Mouse (Mus musculus) thymus, adult 2 months (tissue): Measurements from ENCODE around the gene Siah3. TPM values are rescaled to one million over a fixed set of nuclear protein-coding genes. Genes with fewer than 3 reads are reported as not detected.

Experiments used
- DNase-seq: peaks from one replicate; pipeline ENCODE4 v3.0.0; 2021
- H3K27ac ChIP-seq: fragments of 200-500 bp; 2 replicates; pipeline ENCODE4 v1.5.1; 2012; ENCODE audit warnings: low read length, control low read depth; ENCODE audit not compliant: control insufficient read depth, insufficient read depth
- H3K27me3 ChIP-seq: fragments of 200-500 bp; 2 replicates; pipeline ENCODE4 v1.6.1; 2012; ENCODE audit warnings: mild to moderate bottlenecking, low read length, moderate library complexity, mixed read lengths; ENCODE audit not compliant: control insufficient read depth, insufficient read depth
- H3K36me3 ChIP-seq: fragments of 200-500 bp; 2 replicates; pipeline ENCODE4 v1.6.1; 2012; ENCODE audit warnings: mild to moderate bottlenecking, low read length, moderate library complexity; ENCODE audit not compliant: control insufficient read depth, insufficient read depth
- H3K4me1 ChIP-seq: fragments of 200-500 bp; replicated peaks from 2 replicates; pipeline ENCODE4 v1.6.1; 2012; ENCODE audit warnings: low read length; ENCODE audit not compliant: control insufficient read depth, insufficient read depth
- H3K4me3 ChIP-seq: fragments of 200-500 bp; 2 replicates; pipeline ENCODE4 v1.5.1; 2012; ENCODE audit warnings: mild to moderate bottlenecking, low read length, control low read depth, moderate library complexity; ENCODE audit not compliant: control insufficient read depth, insufficient read depth
- CTCF ChIP-seq: fragments of 200-500 bp; IDR thresholded peaks from 2 replicates; pipeline ENCODE4 v1.5.1; 2012; ENCODE audit warnings: mild to moderate bottlenecking, control low read depth, low read length, moderate library complexity, borderline replicate concordance; ENCODE audit not compliant: control insufficient read depth, poor library complexity, insufficient read depth; ENCODE audit errors: extremely low read depth
- POLR2A ChIP-seq: fragments of 200-500 bp; IDR thresholded peaks from 2 replicates; pipeline ENCODE4 v1.6.1; 2012; ENCODE audit warnings: mild to moderate bottlenecking, low read length, control low read depth, moderate library complexity; ENCODE audit not compliant: control insufficient read depth, poor library complexity, insufficient read depth; ENCODE audit errors: extremely low read depth
- WGBS: fragments of 180-500 bp; shearing (Covaris S2); methylation state at CpG from one replicate; pipeline ENCODE4 v1.1.7; 2018; 5-methylcytosine and 5-hydroxymethylcytosine counted together
- polyA plus RNA-seq: library from polyadenylated mRNA; depleted of rRNA; stranded (reverse); fragments of >200 nt; gene quantifications from 2 replicates; pipeline ENCODE4 v1.2.3, GENCODE M21; 2012

Gene Siah3
- polyA plus RNA-seq, 1 experiment, result 0.05 TPM

GRCm38 (mm10) chr14:75483176-75483546 is 27.4 kb downstream of the Siah3 start:
- no peaks in the 10 kb centered on the region for H3K27me3 ChIP-seq
- WGBS, result 93% methylated on average over 6 of the region's 6 CpGs

GRCm38 (mm10) chr14:75487932-75488331 is 32.1 kb downstream of the Siah3 start:
- Histone ChIP-seq H3K36me3 (no peaks in the 10 kb centered on the region), H3K4me3 (no peak overlapping the region), H3K4me1 (no peaks in the 10 kb centered on the region), H3K27me3 (no peaks in the 10 kb centered on the region), H3K27ac (no peak overlapping the region)
- TF ChIP-seq POLR2A, result no peak
- no peak for TF ChIP-seq CTCF
- 88% methylated on average over 7 of the region's 7 CpGs for WGBS
- DNase-seq, result no peak

More at GRCm38 (mm10) chr14:75483176-75483546, 27.4 kb downstream of the Siah3 start:
- no peak for TF ChIP-seq CTCF
- no peak for TF ChIP-seq POLR2A
- no peaks in the 10 kb centered on the region for H3K4me1 ChIP-seq
- H3K27ac ChIP-seq, result no peak overlapping the region
- no peak overlapping the region for H3K4me3 ChIP-seq
- H3K36me3 ChIP-seq, result no peaks in the 10 kb centered on the region
- no peak for DNase-seq

- Histone ChIP-seq H3K36me3 (no peaks in the 10 kb centered on the region), H3K27me3 (no peaks in the 10 kb centered on the region), H3K4me1 (no peaks in the 10 kb centered on the region), H3K4me3 (no peak overlapping the region), H3K27ac (no peak overlapping the region)
- 91% methylated on average over 14 of the region's 14 CpGs for WGBS
- TF ChIP-seq CTCF (no peak), POLR2A (no peak)
- DNase-seq, result no peak
These were observed 37.9 kb downstream of the Siah3 start for GRCm38 (mm10) chr14:75493555-75494194.

- H3K4me3 ChIP-seq, result no peak overlapping the region
- no peaks in the 10 kb centered on the region for H3K36me3 ChIP-seq
- no peaks in the 10 kb centered on the region for H3K4me1 ChIP-seq
- no peak for DNase-seq
- H3K27ac ChIP-seq, result no peak overlapping the region
- no peak for TF ChIP-seq POLR2A
- TF ChIP-seq CTCF, result no peak
- WGBS, result 82% methylated on average over 6 of the region's 6 CpGs
- no peaks in the 10 kb centered on the region for H3K27me3 ChIP-seq
These were observed 39.1 kb downstream of the Siah3 start for GRCm38 (mm10) chr14:75494926-75495325.

- TF ChIP-seq POLR2A, result no peak
- TF ChIP-seq CTCF, result no peak
- Histone ChIP-seq H3K4me1 (peaks cover 2% of the 10 kb centered on the region; the same call in 1 of the 2 replicates), H3K27me3 (no peaks in the 10 kb centered on the region), H3K36me3 (no peaks in the 10 kb centered on the region), H3K27ac (no peak overlapping the region), H3K4me3 (no peak overlapping the region)
- no peak for DNase-seq
- WGBS, result 89% methylated on average over 3 of the region's 3 CpGs
These were observed 45.8 kb downstream of the Siah3 start for GRCm38 (mm10) chr14:75501501-75501990.

- H3K27me3 ChIP-seq, result no peaks in the 10 kb centered on the region
- TF ChIP-seq CTCF (no peak), POLR2A (no peak)
- peaks cover 2% of the 10 kb centered on the region; the same call in 1 of the 2 replicates for H3K4me1 ChIP-seq
- H3K27ac ChIP-seq, result no peak overlapping the region
- H3K36me3 ChIP-seq, result no peaks in the 10 kb centered on the region
- no peak for DNase-seq
- H3K4me3 ChIP-seq, result no peak overlapping the region
- WGBS, result 92% methylated on average over 8 of the region's 8 CpGs
These were observed 46.7 kb downstream of the Siah3 start for GRCm38 (mm10) chr14:75502446-75502845.
